Mouse (Mus musculus) kidney, embryonic 15.5 days (tissue): ENCODE results near the gene Hacl1. TPM values are rescaled to one million over a fixed set of nuclear protein-coding genes. Genes with fewer than 3 reads are reported as not detected.

Experiments
- ATAC-seq: fragments of 200-750 bp; cut with Nextera tagmentation; replicated peaks from 2 replicates; pipeline ENCODE4 v1.8.0; 2017; ENCODE audit warnings: moderate TSS enrichment; ENCODE audit not compliant: low FRiP score
- H3K27ac ChIP-seq: fragments of 300-500 bp; sonication (generic); 2 replicates; pipeline ENCODE4 v1.5.1; 2015; ENCODE audit warnings: mild to moderate bottlenecking, inconsistent platforms
- H3K27me3 ChIP-seq: fragments of 300-500 bp; sonication (generic); 2 replicates; pipeline ENCODE4 v1.6.1; 2015; ENCODE audit warnings: inconsistent platforms
- H3K36me3 ChIP-seq: fragments of 300-500 bp; sonication (generic); 2 replicates; pipeline ENCODE4 v1.6.1; 2015; ENCODE audit warnings: inconsistent platforms
- H3K4me1 ChIP-seq: fragments of 300-500 bp; sonication (generic); 2 replicates; pipeline ENCODE4 v1.6.1; 2015; ENCODE audit warnings: inconsistent platforms
- H3K4me2 ChIP-seq: fragments of 300-500 bp; sonication (generic); 2 replicates; pipeline ENCODE4 v1.6.1; 2015; ENCODE audit warnings: moderate library complexity, mild to moderate bottlenecking, inconsistent platforms
- H3K4me3 ChIP-seq: fragments of 300-500 bp; sonication (generic); replicated peaks from 2 replicates; pipeline ENCODE4 v1.5.1; 2015; ENCODE audit warnings: mild to moderate bottlenecking, inconsistent platforms
- H3K9ac ChIP-seq: fragments of 300-500 bp; sonication (generic); 2 replicates; pipeline ENCODE4 v1.6.1; 2015; ENCODE audit warnings: mild to moderate bottlenecking, inconsistent platforms
- H3K9me3 ChIP-seq: fragments of 300-500 bp; sonication (generic); replicated peaks from 2 replicates; pipeline ENCODE4 v1.6.1; 2016; ENCODE audit warnings: inconsistent platforms
- WGBS: fragments of 180-500 bp; shearing (Covaris S2); methylation state at CpG from one replicate; pipeline ENCODE4 v1.1.7; 2015; ENCODE audit warnings: mixed read lengths; 5-methylcytosine and 5-hydroxymethylcytosine counted together
- polyA plus RNA-seq: library from polyadenylated mRNA; unstranded; fragments of >200 nt; fragmentation: Nextera tagmentation; extraction: Ambion mirVana; gene quantifications from 2 replicates; pipeline ENCODE4 v1.2.1, GENCODE M21; 2015

Gene Hacl1
- polyA plus RNA-seq, 1 experiment from 2014 or later = 20.3 TPM

DNA sequence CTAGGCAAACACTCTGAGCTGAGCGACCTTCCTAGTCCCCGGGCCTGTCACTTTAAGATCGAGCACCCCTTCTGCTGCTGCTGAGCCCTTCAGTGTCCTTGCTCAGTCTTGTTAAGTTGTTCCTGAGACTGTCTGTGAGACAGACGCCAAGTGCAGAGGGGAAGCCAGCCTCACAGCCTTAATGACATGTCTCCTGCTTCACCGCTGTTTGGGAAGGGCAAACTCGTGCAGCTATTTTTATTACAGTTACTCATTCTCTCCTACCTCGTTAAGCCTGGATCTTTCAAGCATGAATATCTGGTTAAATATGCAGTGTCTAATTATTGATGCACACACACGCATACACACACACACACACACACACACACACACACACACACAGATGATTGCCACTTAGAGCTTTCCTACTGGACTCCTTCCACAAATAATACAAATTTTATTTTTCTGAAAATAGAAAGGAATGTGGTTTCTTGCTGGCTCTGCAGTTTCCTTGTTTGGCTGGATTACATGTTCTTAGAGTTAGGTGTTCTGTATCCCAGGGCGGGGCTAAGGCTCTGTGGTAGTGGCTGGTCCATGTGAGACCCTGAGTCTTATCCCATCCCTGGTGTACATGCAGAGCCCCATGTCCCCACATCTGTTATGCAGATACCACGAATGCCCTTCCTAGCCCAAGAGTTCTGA, 18.6 kb upstream of the Hacl1 start:
- Histone ChIP-seq H3K9ac (0 out of 2 replicates have a peak overlapping the region, but pooled peaks have one; percentile 0), H3K27me3 (no peaks in the 10 kb centered on the region), H3K36me3 (no peaks in the 10 kb centered on the region), H3K9me3 (no peaks in the 10 kb centered on the region), H3K4me2 (no peak overlapping the region), H3K27ac (peak overlapping the region; percentile 98), H3K4me1 (peaks cover 77% of the 10 kb centered on the region), H3K4me3 (no peak overlapping the region)
- 32% methylated on average over 10 of the region's 10 CpGs for WGBS
- no peak for ATAC-seq

GRCm38 (mm10) chr14:31658126-31658680, 17.1 kb upstream of the Hacl1 start:
- WGBS = 89% methylated on average over 8 of the region's 8 CpGs
- no peak for ATAC-seq
- no peak overlapping the region for H3K4me2 ChIP-seq
- no peak overlapping the region for H3K9ac ChIP-seq
- H3K27me3 ChIP-seq = no peaks in the 10 kb centered on the region
- H3K36me3 ChIP-seq = no peaks in the 10 kb centered on the region
- no peak overlapping the region for H3K4me3 ChIP-seq
- no peaks in the 10 kb centered on the region for H3K9me3 ChIP-seq
- no peak overlapping the region; the same call in 1 of the 2 replicates for H3K27ac ChIP-seq
- peaks cover 64% of the 10 kb centered on the region for H3K4me1 ChIP-seq

GRCm38 (mm10) chr14:31656857-31657645, 16.0 kb upstream of the Hacl1 start:
- H3K4me3 ChIP-seq = no peak overlapping the region
- 38% methylated on average over 5 of the region's 5 CpGs for whole genome bisulfite sequencing
- no peaks in the 10 kb centered on the region for H3K36me3 ChIP-seq
- no peak overlapping the region for H3K27ac ChIP-seq
- no peak overlapping the region for H3K4me2 ChIP-seq
- H3K9me3 ChIP-seq = no peaks in the 10 kb centered on the region
- 0 out of 2 replicates have a peak, but pooled peaks have one; percentile 22 for ATAC-seq
- no peaks in the 10 kb centered on the region for H3K27me3 ChIP-seq
- H3K9ac ChIP-seq = no peak overlapping the region
- H3K4me1 ChIP-seq = peaks cover 55% of the 10 kb centered on the region

- ATAC-seq = no peak
- H3K27ac ChIP-seq = no peak overlapping the region
- WGBS = 77% methylated on average over 7 of the region's 7 CpGs
These were observed 15.3 kb upstream of the Hacl1 start for GRCm38 (mm10) chr14:31656386-31656785.

DNA sequence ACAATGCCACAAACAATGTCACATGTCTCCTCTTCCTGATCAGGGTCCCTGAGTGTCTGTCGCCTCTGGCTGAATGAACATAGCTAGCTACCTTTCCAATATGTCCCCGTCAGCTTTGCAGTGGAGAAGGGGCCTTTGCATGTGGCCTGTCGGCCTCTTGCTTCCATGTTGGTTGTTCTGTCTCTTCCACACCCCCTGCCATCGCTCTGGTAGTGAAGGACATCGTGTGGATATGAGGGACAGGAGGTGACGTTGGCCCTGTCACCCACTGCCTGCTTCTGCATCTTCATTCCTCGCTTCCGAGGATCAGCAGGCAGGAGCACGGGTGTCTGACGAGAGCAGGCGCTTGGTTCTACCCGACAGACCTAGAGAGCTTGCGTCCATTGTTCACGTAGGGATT, 14.3 kb upstream of the Hacl1 start:
- peaks cover 47% of the 10 kb centered on the region for H3K4me1 ChIP-seq
- no peak overlapping the region for H3K4me2 ChIP-seq
- 85% methylated on average over 14 of the region's 14 CpGs for WGBS
- no peak overlapping the region for H3K4me3 ChIP-seq
- ATAC-seq = no peak
- no peaks in the 10 kb centered on the region for H3K36me3 ChIP-seq
- H3K9me3 ChIP-seq = no peaks in the 10 kb centered on the region
- H3K27me3 ChIP-seq = no peaks in the 10 kb centered on the region
- no peak overlapping the region for H3K27ac ChIP-seq
- no peak overlapping the region for H3K9ac ChIP-seq

More at GRCm38 (mm10) chr14:31656386-31656785, 15.3 kb upstream of the Hacl1 start:
- Histone ChIP-seq H3K4me3 (no peak overlapping the region), H3K4me1 (peaks cover 51% of the 10 kb centered on the region), H3K4me2 (no peak overlapping the region), H3K9me3 (no peaks in the 10 kb centered on the region), H3K36me3 (no peaks in the 10 kb centered on the region), H3K9ac (no peak overlapping the region), H3K27me3 (no peaks in the 10 kb centered on the region)

DNA sequence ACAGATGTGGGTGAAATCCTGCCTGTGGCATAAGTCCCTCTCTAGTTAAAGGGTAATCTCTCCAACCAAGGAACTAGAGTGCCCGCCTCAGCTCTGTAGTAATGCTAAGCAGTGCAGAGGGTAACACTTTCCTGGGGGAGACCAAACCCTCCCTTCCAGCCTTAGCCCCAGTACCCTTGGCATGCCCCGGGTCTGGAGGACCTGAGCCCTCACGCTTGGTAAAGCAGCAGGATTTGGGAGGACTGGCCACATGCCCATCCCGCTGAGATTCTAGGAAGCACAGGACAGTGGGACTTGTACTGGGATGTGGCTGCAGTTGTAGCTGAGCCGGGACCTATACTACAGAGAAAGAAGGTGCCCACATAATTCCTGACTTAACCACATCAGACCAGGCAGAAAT, 13.7 kb upstream of the Hacl1 start:
- H3K36me3 ChIP-seq = no peaks in the 10 kb centered on the region
- H3K4me2 ChIP-seq = no peak overlapping the region
- H3K9ac ChIP-seq = no peak overlapping the region
- H3K27ac ChIP-seq = no peak overlapping the region
- no peak for ATAC-seq
- H3K9me3 ChIP-seq = no peaks in the 10 kb centered on the region
- peaks cover 41% of the 10 kb centered on the region for H3K4me1 ChIP-seq
- H3K4me3 ChIP-seq = no peak overlapping the region
- whole genome bisulfite sequencing = 86% methylated on average over 5 of the region's 5 CpGs
- no peaks in the 10 kb centered on the region for H3K27me3 ChIP-seq

GRCm38 (mm10) chr14:31653101-31653875, 12.2 kb upstream of the Hacl1 start:
- Histone ChIP-seq H3K4me1 (peaks cover 26% of the 10 kb centered on the region), H3K4me3 (no peak overlapping the region), H3K9ac (no peak overlapping the region), H3K9me3 (no peaks in the 10 kb centered on the region), H3K4me2 (no peak overlapping the region), H3K27ac (no peak overlapping the region), H3K36me3 (no peaks in the 10 kb centered on the region), H3K27me3 (no peaks in the 10 kb centered on the region)
- ATAC-seq = no peak
- 79% methylated on average over 14 of the region's 14 CpGs for WGBS

- H3K4me2 ChIP-seq = no peak overlapping the region
- H3K27me3 ChIP-seq = no peaks in the 10 kb centered on the region
- H3K9me3 ChIP-seq = no peaks in the 10 kb centered on the region
- ATAC-seq = no peak
- no peaks in the 10 kb centered on the region for H3K36me3 ChIP-seq
- no peak overlapping the region for H3K4me3 ChIP-seq
- H3K27ac ChIP-seq = no peak overlapping the region
- H3K9ac ChIP-seq = no peak overlapping the region
- H3K4me1 ChIP-seq = peaks cover 19% of the 10 kb centered on the region
- WGBS = 83% methylated on average over 1 of the region's 1 CpGs
These were observed 11.5 kb upstream of the Hacl1 start for GRCm38 (mm10) chr14:31652624-31653023.

DNA sequence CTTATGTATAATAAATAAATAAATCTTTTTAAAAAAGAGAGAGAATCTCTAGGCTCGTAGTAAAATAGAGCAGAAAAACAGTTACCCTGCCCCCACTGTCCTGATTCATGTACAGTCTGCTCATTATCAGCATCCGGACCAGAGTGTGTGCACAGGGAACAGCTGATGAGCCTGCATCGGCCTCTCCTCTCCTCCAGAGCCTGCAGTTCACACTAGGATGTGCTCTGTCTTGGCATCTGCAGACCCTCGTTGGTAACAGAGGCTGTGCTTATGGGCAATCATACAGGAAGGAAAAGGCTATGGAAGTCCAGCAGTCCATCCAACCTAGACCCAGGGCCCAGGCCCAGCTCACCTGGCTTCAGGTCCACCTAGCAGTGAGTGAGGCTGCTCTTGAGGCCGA, 11.0 kb upstream of the Hacl1 start:
- Histone ChIP-seq H3K36me3 (no peaks in the 10 kb centered on the region), H3K9me3 (no peaks in the 10 kb centered on the region), H3K4me3 (no peak overlapping the region), H3K4me1 (peaks cover 15% of the 10 kb centered on the region), H3K9ac (no peak overlapping the region), H3K27ac (no peak overlapping the region), H3K27me3 (no peaks in the 10 kb centered on the region), H3K4me2 (no peak overlapping the region)
- ATAC-seq = no peak
- WGBS = 44% methylated on average over 5 of the region's 5 CpGs

DNA sequence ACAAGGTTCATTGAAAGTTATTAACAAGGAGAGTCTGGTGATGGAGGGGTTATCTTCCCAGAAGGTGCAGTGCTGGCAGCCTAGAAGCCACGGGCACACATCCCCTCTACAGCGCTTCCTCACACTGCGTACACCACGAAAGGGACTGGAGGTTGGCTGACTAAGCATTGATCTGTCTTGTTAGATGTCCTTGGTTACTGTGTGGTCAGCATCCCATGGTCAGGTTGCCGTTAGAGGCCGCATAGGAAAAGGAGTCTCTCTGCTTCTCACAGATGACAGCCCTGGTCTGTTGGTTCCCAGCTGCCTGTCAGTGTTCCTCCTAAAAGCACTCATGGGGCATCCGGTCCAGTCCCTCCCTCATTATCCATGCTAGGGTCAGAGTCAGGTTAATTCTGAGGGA, 10.1 kb upstream of the Hacl1 start:
- WGBS = 60% methylated on average over 7 of the region's 7 CpGs
- ATAC-seq = peak; percentile 40; the same call in 1 of the 2 replicates

DNA sequence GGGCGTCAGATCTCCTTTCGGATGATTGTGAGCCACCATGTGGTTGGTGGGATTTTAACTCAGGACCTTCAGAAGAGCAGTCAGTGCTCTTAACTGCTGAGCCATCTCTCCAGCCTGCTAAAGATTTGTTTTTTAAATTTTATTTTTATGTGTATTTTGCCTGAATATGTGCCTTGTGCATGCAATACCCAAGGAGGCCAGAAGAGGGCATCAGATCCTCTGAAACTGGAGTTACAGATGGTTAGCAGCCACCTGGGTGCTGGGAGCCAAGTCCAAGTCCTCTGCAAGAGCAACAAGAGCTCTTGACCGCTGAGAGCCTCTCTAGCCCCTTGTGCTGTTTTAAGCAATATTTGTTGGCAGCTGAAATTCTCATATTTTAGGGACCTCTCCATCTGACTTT, 9.3 kb upstream of the Hacl1 start:
- no peaks in the 10 kb centered on the region for H3K27me3 ChIP-seq
- 95% methylated on average over 3 of the region's 3 CpGs for WGBS
- no peak for ATAC-seq
- no peaks in the 10 kb centered on the region for H3K36me3 ChIP-seq
- peaks cover 13% of the 10 kb centered on the region for H3K4me1 ChIP-seq
- no peak overlapping the region for H3K4me2 ChIP-seq
- no peak overlapping the region for H3K9ac ChIP-seq
- H3K27ac ChIP-seq = no peak overlapping the region
- H3K9me3 ChIP-seq = no peaks in the 10 kb centered on the region
- no peak overlapping the region for H3K4me3 ChIP-seq

More for the DNA sequence above, 10.1 kb upstream of the Hacl1 start:
- no peak overlapping the region for H3K4me3 ChIP-seq
- H3K4me2 ChIP-seq = no peak overlapping the region
- no peaks in the 10 kb centered on the region for H3K36me3 ChIP-seq
- H3K9ac ChIP-seq = no peak overlapping the region
- H3K27ac ChIP-seq = no peak overlapping the region
- peaks cover 13% of the 10 kb centered on the region for H3K4me1 ChIP-seq
- H3K27me3 ChIP-seq = no peaks in the 10 kb centered on the region
- H3K9me3 ChIP-seq = no peaks in the 10 kb centered on the region

GRCm38 (mm10) chr14:31647991-31648390, 6.9 kb upstream of the Hacl1 start:
- H3K4me2 ChIP-seq = no peak overlapping the region
- H3K4me1 ChIP-seq = peaks cover 10% of the 10 kb centered on the region
- no peaks in the 10 kb centered on the region for H3K27me3 ChIP-seq
- no peaks in the 10 kb centered on the region for H3K9me3 ChIP-seq
- ATAC-seq = no peak
- H3K27ac ChIP-seq = no peak overlapping the region
- H3K36me3 ChIP-seq = no peaks in the 10 kb centered on the region
- WGBS = 91% methylated on average over 10 of the region's 10 CpGs
- H3K9ac ChIP-seq = no peak overlapping the region
- H3K4me3 ChIP-seq = no peak overlapping the region
